Mouse (Mus musculus): ENCODE data around the gene Msx2.

Msx2 gene

GRCm38 (mm10) chr13:53465191-53465820 lies 7.6 kb downstream of the Msx2 start:
- no peak for DNase-seq (ENCODE audit: inconsistent age in 2 of 2, low spot score in 1 of 2)

- no peak for DNase-seq (ENCODE audit: inconsistent age in 2 of 2, low spot score in 1 of 2)
Measured at GRCm38 (mm10) chr13:53464441-53465001, 8.4 kb downstream of the Msx2 start.

GRCm38 (mm10) chr13:53463946-53464345 lies 8.9 kb downstream of the Msx2 start:
- DNase-seq (ENCODE audit: inconsistent age in 2 of 2, low spot score in 1 of 2): no peak

- DNase-seq (ENCODE audit: inconsistent age in 2 of 2, low spot score in 1 of 2): no peak
Measured at GRCm38 (mm10) chr13:53463037-53463436, 9.8 kb downstream of the Msx2 start.

GRCm38 (mm10) chr13:53462649-53462970 lies 10.3 kb downstream of the Msx2 start:
- no peak for DNase-seq (ENCODE audit: inconsistent age in 2 of 2, low spot score in 1 of 2)

GRCm38 (mm10) chr13:53461855-53462648 lies 10.8 kb downstream of the Msx2 start:
- peak; percentile 56 to 83 for DNase-seq (ENCODE audit: inconsistent age in 2 of 2, low spot score in 1 of 2)

- no peak for DNase-seq (ENCODE audit: inconsistent age in 2 of 2, low spot score in 1 of 2)
Measured at GRCm38 (mm10) chr13:53461346-53461745, 11.5 kb downstream of the Msx2 start.

GRCm38 (mm10) chr13:53458766-53459165 lies 14.1 kb downstream of the Msx2 start:
- DNase-seq (ENCODE audit: inconsistent age in 2 of 2, low spot score in 1 of 2): no peak

- no peak for DNase-seq (ENCODE audit: inconsistent age in 2 of 2, low spot score in 1 of 2)
Measured at GRCm38 (mm10) chr13:53454794-53455672, 17.8 kb downstream of the Msx2 start.

GRCm38 (mm10) chr13:53453927-53454326 lies 18.9 kb downstream of the Msx2 start:
- no peak for DNase-seq (ENCODE audit: inconsistent age in 2 of 2, low spot score in 1 of 2)

- peak; percentile 19 to 75 for DNase-seq (ENCODE audit: inconsistent age in 2 of 2, low spot score in 1 of 2)
Measured at GRCm38 (mm10) chr13:53447609-53448008, 25.3 kb downstream of the Msx2 start.

- DNase-seq (ENCODE audit: inconsistent age in 2 of 2, low spot score in 1 of 2): peak; percentile 61 to 84
Measured at GRCm38 (mm10) chr13:53443602-53444001, 29.3 kb downstream of the Msx2 start.

- peak; percentile 16 to 69 for DNase-seq (ENCODE audit: inconsistent age in 2 of 2, low spot score in 1 of 2)
Measured at GRCm38 (mm10) chr13:53442168-53442980, 30.5 kb downstream of the Msx2 start.

- DNase-seq (ENCODE audit: inconsistent age in 2 of 2, low spot score in 1 of 2): no peak
Measured at GRCm38 (mm10) chr13:53441307-53442028, 31.4 kb downstream of the Msx2 start.

GRCm38 (mm10) chr13:53439957-53440356 lies 32.9 kb downstream of the Msx2 start:
- no peak for DNase-seq (ENCODE audit: inconsistent age in 2 of 2, low spot score in 1 of 2)

- DNase-seq (ENCODE audit: inconsistent age in 2 of 2, low spot score in 1 of 2): peak; percentile 83 to 94
Measured at GRCm38 (mm10) chr13:53426507-53426906, 46.4 kb downstream of the Msx2 start.

GRCm38 (mm10) chr13:53421189-53421588 lies 51.7 kb downstream of the Msx2 start:
- DNase-seq (ENCODE audit: inconsistent age in 2 of 2, low spot score in 1 of 2): no peak

- DNase-seq (ENCODE audit: inconsistent age in 2 of 2, low spot score in 1 of 2): no peak
Measured at GRCm38 (mm10) chr13:53420741-53421140, 52.1 kb downstream of the Msx2 start.

GRCm38 (mm10) chr13:53419681-53420080 lies 53.2 kb downstream of the Msx2 start:
- DNase-seq (ENCODE audit: inconsistent age in 2 of 2, low spot score in 1 of 2): no peak

- no peak for DNase-seq (ENCODE audit: inconsistent age in 2 of 2, low spot score in 1 of 2)
Measured at GRCm38 (mm10) chr13:53417701-53418100, 55.2 kb downstream of the Msx2 start.

Measured in adrenal gland, adult (tissue).